Mouse (Mus musculus): ENCODE measurements around the gene Kcnc1. TPM values are rescaled to one million over a fixed set of nuclear protein-coding genes. Genes with fewer than 3 reads are reported as not detected.

Gene Kcnc1
- 3.6 and 6.9 TPM in 2 replicates for polyA plus RNA-seq (2015; fragmentation: Nextera tagmentation; extraction: Ambion mirVana)

DNA sequence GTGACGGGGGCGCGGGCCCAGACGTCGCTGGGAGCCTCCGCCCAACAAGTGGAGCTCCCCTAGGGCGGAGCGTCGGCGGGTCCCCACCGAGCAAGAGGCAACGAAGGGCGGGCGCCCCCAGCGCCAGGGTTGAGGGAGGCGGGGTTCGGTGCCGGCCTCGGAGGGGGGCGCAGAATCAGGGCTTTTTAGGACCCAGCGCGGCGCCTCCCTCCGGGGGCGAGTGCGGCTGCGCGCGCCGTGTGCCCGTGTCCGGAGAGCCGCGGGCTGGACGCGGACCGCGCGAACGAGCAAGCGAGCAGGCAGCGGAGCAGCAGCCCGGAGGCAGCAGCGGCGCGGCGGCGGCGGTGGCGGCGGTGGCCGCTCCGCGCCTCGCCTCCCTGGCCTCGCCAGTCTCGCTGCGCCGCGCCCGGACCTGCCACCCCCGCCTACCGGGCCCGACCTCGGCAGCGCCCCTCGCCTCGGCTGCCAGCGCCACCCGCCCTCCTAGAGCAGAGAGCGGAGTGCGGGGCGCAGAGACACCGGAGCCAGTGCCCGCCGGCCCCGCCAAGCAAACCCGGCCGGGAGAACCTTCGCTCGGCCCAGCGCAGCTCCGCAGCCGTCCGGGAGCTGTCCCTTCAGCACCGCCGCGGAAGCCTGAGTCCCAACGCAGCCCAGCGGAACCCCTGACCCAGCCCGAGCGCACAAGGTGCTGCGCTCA, at the start of gene Kcnc1:
TSS of gene Kcnc1 (plus strand) at position 267 of the 697 bp plus-strand sequence.
- H3K9ac ChIP-seq, result peak within 1 kb of the TSS; percentile 88
- H3K4me2 ChIP-seq, result peak within 1 kb of the TSS; percentile 83
- WGBS, result under 1% methylated on average over 54 of the region's 93 CpGs
- H3K9me3 ChIP-seq (replicated peaks), result no peaks in the 10 kb centered on the region
- H3K27ac ChIP-seq, result peak within 1 kb of the TSS; percentile 73
- peaks cover 54% of the 10 kb centered on the region for H3K27me3 ChIP-seq
- H3K4me1 ChIP-seq, result peaks cover 45% of the 10 kb centered on the region
- peak within 1 kb of the TSS; percentile 77 for H3K4me3 ChIP-seq
- H3K36me3 ChIP-seq (ENCODE audit: poor library complexity, severe bottlenecking), result no peaks in the 10 kb centered on the region
- peak; percentile 75 for ATAC-seq

DNA sequence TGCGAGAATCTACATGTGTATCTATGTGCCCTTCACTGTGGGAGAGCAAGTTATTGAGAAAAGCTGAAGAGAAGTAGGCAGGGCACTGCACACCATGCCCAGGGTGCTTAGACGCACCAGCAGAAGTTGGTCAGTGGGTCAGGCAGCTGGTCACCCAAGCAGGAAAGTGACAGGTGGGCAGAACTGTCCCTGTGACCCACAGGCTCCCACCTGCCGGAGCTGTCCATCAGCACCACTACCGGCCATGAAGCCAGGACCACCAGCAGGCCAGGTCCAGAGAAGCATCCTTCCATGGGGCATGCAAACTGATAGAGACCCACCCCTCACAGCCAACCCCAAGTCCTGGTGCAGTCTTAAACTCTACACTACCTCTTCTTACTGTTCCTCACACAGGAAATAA, 48.6 kb upstream of the Kcnc1 start:
- H3K9me3 ChIP-seq (replicated peaks), result no peaks in the 10 kb centered on the region
- H3K4me1 ChIP-seq, result peaks cover 4% of the 10 kb centered on the region; the same call in 1 of the 2 replicates
- ATAC-seq, result no peak
- WGBS, result 61% methylated on average over 4 of the region's 4 CpGs
- no peak overlapping the region for H3K27ac ChIP-seq
- H3K27me3 ChIP-seq, result peaks cover 49% of the 10 kb centered on the region
- no peaks in the 10 kb centered on the region for H3K36me3 ChIP-seq (ENCODE audit: poor library complexity, severe bottlenecking)
- no peak overlapping the region for H3K4me3 ChIP-seq
- H3K4me2 ChIP-seq, result no peak overlapping the region
- H3K9ac ChIP-seq, result no peak overlapping the region

DNA sequence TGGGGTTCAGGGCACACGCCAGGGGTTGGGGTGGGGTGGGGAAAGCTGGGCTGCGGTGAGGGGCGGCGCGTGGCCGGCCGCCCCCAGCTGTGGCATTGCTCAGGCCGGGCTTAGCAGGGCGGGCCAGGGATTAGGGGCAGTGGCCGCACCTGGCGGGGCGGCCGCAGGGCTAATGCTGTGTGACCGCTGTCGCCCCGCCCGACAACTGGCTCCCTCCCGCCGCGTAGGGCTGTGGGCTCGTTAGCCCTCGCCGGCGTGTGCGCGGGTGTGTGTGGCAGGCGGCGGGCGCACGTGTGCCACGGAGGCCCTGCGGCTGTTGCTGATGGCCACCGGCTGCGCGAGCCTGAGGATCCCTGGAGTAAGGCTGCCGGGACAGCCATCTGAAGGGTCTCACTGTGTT, 47.5 kb upstream of the Kcnc1 start:
- Histone ChIP-seq H3K9ac (0 out of 2 replicates have a peak overlapping the region, but pooled peaks have one; percentile 8), H3K27ac (no peak overlapping the region), H3K27me3 (peaks cover 49% of the 10 kb centered on the region), H3K36me3 (ENCODE audit: poor library complexity, severe bottlenecking) (no peaks in the 10 kb centered on the region), H3K4me3 (peak overlapping the region; percentile 15), H3K4me2 (peak overlapping the region; percentile 48), H3K9me3 (replicated peaks) (no peaks in the 10 kb centered on the region), H3K4me1 (peaks cover 4% of the 10 kb centered on the region; the same call in 1 of the 2 replicates)
- no peak for ATAC-seq
- under 1% methylated on average over 30 of the region's 36 CpGs for WGBS

DNA sequence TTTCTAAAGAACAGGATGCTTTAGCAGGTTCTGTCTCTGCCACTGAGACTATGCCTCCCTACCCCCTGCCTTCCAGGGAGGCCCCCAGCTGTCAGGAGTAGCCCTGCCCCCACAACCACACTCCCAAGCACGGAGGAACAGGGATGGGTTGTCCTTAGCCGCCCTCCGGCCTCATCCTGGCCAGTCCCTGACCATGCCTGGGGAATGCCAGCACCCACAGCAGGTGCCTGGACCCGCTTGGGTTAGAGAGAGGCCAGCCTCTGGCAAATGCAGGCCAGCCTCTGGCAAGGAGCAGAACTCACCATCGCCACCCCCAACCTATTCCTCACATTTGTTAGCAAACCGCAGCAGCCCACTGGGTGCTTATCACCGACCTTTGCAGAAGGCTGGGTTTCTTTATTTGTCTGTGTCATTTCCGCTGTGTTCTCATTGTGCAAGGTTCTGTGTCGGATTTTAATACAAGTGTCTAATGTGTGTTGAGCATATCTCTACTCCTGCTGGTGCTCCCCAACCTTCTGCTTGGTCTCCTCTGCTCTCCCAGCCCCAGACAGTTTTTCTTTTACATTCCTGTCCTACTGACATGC, 46.1 kb upstream of the Kcnc1 start:
- Histone ChIP-seq H3K4me3 (no peak overlapping the region), H3K27ac (no peak overlapping the region), H3K36me3 (ENCODE audit: poor library complexity, severe bottlenecking) (no peaks in the 10 kb centered on the region), H3K4me2 (no peak overlapping the region), H3K9me3 (replicated peaks) (no peaks in the 10 kb centered on the region), H3K9ac (no peak overlapping the region), H3K4me1 (peaks cover 4% of the 10 kb centered on the region; the same call in 1 of the 2 replicates), H3K27me3 (peaks cover 49% of the 10 kb centered on the region)
- ATAC-seq, result no peak
- 48% methylated on average over 9 of the region's 9 CpGs for WGBS

DNA sequence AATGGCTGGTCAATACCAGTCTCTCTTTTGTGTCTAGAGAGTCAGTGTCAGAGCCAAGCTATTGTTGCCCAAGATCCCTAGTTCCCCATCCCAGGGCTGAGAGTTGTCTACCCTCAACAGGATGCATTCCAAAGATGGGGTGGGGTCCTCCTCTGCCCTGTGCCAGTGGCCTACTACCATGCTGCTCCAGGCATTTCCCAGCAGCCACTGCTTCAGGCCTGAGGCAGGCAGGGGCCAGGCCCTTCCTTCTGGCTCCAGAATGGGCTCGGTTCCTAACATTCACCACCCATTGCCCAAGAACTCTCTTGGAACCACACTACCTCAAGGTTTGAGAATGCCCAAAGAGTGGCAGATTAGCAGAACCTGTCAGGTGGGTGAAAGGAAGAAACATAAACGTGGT, 43.5 kb upstream of the Kcnc1 start:
- ATAC-seq, result no peak
- whole genome bisulfite sequencing, result 73% methylated on average over 2 of the region's 2 CpGs
- no peak overlapping the region for H3K4me3 ChIP-seq
- H3K27ac ChIP-seq, result no peak overlapping the region
- H3K4me1 ChIP-seq, result peaks cover 4% of the 10 kb centered on the region; the same call in 1 of the 2 replicates
- no peak overlapping the region for H3K4me2 ChIP-seq
- H3K9ac ChIP-seq, result no peak overlapping the region
- H3K36me3 ChIP-seq (ENCODE audit: poor library complexity, severe bottlenecking), result no peaks in the 10 kb centered on the region
- no peaks in the 10 kb centered on the region for H3K9me3 ChIP-seq (replicated peaks)
- H3K27me3 ChIP-seq, result peaks cover 36% of the 10 kb centered on the region

DNA sequence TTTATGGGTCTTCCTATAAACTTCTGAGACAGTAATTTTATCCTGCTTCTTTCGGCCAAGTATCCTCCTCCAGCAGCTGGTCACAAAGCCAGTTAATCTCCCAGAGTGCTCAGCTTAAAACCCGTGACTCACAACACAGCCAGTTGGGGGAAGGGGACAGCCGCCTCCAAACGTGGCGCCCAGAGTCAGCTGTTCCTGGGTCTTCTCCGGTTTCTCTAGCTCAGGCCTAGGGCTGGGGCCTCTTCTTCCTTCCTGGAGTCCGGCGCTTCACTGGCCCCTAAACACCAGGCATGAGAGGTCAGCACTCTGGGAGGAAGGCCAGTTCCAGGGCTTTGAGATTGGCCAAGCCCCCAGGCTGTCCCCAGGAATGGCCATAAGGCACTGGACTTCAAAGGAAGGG, 43.1 kb upstream of the Kcnc1 start:
- H3K27me3 ChIP-seq, result peaks cover 31% of the 10 kb centered on the region
- no peak overlapping the region for H3K4me3 ChIP-seq
- 67% methylated on average over 8 of the region's 8 CpGs for WGBS
- ATAC-seq, result no peak
- no peak overlapping the region for H3K9ac ChIP-seq
- H3K4me2 ChIP-seq, result no peak overlapping the region
- no peaks in the 10 kb centered on the region for H3K9me3 ChIP-seq (replicated peaks)
- peaks cover 4% of the 10 kb centered on the region; the same call in 1 of the 2 replicates for H3K4me1 ChIP-seq
- no peaks in the 10 kb centered on the region for H3K36me3 ChIP-seq (ENCODE audit: poor library complexity, severe bottlenecking)
- H3K27ac ChIP-seq, result no peak overlapping the region

DNA sequence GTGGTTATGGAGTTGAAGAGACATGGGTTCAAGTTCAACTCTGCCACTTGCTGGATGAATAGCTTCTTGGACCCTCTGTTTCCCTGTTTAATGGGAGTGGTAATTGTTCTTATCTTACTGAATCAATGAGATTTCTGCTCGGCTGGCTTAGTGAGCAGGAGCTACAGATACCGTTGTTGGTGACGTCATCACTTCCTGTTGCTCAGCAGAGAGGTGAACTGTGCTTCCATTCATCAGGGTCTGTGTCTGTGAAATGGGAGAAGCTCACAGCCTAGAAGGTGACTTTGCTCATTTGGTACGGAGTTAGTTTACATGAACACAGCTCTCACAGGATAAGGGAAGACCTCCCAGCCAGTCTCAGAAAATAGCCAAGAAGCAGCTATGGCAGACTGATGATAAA, 42.4 kb upstream of the Kcnc1 start:
- ATAC-seq, result no peak
- no peak overlapping the region for H3K4me2 ChIP-seq
- peaks cover 2% of the 10 kb centered on the region; the same call in 1 of the 2 replicates for H3K4me1 ChIP-seq
- H3K9ac ChIP-seq, result no peak overlapping the region
- H3K27me3 ChIP-seq, result peaks cover 25% of the 10 kb centered on the region
- WGBS, result 80% methylated on average over 4 of the region's 4 CpGs
- H3K4me3 ChIP-seq, result no peak overlapping the region
- no peaks in the 10 kb centered on the region for H3K36me3 ChIP-seq (ENCODE audit: poor library complexity, severe bottlenecking)
- H3K9me3 ChIP-seq (replicated peaks), result no peaks in the 10 kb centered on the region
- H3K27ac ChIP-seq, result no peak overlapping the region

DNA sequence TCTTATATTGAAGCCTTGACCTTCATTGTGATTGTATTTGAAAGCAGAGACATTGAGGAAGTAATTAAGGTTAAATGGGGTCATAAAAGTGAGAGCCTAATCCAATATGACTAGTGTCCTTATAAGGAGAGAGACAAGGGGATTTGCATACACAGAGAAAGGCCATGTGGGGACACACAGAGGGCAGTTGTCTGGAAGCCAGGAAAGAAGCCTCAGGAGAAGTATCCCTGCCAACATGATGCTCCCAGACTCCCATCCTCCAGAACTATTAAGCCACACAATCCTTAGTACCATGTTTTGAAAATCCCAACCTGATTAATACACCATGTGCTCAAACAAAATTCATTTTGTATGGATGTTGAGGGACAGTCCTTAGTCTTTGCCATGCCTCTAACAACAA, 34.5 kb upstream of the Kcnc1 start:
- Histone ChIP-seq H3K27me3 (0 out of 2 replicates have a peak, but pooled peaks cover 3% of the 10 kb centered on the region), H3K27ac (no peak overlapping the region), H3K9me3 (replicated peaks) (no peaks in the 10 kb centered on the region), H3K4me2 (no peak overlapping the region), H3K9ac (no peak overlapping the region), H3K4me1 (no peaks in the 10 kb centered on the region), H3K4me3 (no peak overlapping the region), H3K36me3 (ENCODE audit: poor library complexity, severe bottlenecking) (no peaks in the 10 kb centered on the region)
- no peak for ATAC-seq

DNA sequence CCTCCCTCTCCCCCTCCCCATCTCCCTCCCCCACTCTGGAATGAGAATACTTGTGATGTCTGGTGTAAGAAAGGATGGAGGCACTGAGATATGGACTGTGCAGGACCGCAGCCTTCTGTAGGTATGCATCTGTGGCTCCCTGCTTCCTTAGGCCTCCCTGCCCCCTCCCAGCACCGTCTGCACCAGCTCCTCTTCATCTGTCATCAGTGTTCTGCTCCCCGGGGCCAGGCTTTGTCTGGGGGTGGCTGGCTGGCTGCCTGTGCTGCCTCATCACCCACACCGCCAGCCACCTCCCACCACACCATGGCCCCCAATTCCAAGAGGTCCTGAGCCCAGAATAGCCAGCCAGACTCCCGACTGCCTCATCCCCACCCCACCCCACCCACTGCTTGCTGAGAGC, 32.1 kb upstream of the Kcnc1 start:
- H3K4me2 ChIP-seq, result no peak overlapping the region
- no peak for ATAC-seq
- no peak overlapping the region for H3K27ac ChIP-seq
- H3K4me3 ChIP-seq, result no peak overlapping the region
- H3K9ac ChIP-seq, result no peak overlapping the region
- no peaks in the 10 kb centered on the region for H3K36me3 ChIP-seq (ENCODE audit: poor library complexity, severe bottlenecking)
- no peaks in the 10 kb centered on the region for H3K4me1 ChIP-seq
- H3K9me3 ChIP-seq (replicated peaks), result no peaks in the 10 kb centered on the region
- 57% methylated on average over 5 of the region's 5 CpGs for WGBS
- H3K27me3 ChIP-seq, result 0 out of 2 replicates have a peak, but pooled peaks cover 3% of the 10 kb centered on the region

DNA sequence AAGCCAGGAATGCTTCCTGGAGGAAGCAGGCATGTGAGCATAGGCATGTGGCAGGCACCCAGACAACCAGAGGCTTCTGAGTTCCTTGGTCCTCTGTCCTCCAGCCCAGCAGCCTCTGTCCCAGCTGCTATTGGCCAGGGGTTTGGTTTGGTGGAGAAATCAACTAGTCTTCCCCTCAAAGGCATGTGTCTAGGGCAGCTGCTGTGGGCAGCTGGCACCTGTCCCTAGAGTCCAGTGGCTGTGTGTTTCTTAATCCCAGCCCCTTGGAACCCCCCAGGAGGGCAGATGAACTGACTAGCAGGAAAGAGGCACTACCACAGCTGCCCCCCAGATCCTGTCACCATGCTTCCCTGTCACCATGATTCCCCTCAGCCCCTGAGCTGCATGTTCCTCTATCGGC, 30.5 kb upstream of the Kcnc1 start:
- no peak for ATAC-seq
- Histone ChIP-seq H3K36me3 (ENCODE audit: poor library complexity, severe bottlenecking) (no peaks in the 10 kb centered on the region), H3K27me3 (0 out of 2 replicates have a peak, but pooled peaks cover 3% of the 10 kb centered on the region), H3K9ac (no peak overlapping the region), H3K4me3 (no peak overlapping the region), H3K9me3 (replicated peaks) (no peaks in the 10 kb centered on the region), H3K4me2 (no peak overlapping the region), H3K27ac (no peak overlapping the region), H3K4me1 (no peaks in the 10 kb centered on the region)
- 89% methylated on average over 1 of the region's 1 CpGs for WGBS

DNA sequence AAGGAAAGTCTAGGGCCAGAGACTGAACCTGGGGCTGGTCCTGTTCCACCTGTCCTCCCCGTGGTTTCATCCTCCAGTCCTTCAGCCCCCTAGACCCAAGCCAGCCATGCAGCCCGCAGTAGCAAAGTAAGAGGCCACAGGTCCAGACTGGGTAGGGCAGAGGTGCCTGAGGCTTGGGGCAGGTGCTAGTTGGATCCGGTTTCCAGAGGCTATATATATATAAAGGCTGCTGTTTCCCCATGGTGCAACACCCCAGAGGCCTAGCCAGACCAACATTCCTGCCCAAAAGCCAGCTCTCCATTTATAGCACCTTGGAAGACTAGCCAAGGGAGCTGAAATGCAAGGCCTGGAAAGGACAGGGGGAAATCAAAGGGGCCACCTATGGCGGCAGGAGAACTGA, 25.2 kb upstream of the Kcnc1 start:
- no peaks in the 10 kb centered on the region for H3K36me3 ChIP-seq (ENCODE audit: poor library complexity, severe bottlenecking)
- H3K4me2 ChIP-seq, result no peak overlapping the region
- H3K4me3 ChIP-seq, result no peak overlapping the region
- peaks cover 2% of the 10 kb centered on the region; the same call in 1 of the 2 replicates for H3K4me1 ChIP-seq
- ATAC-seq, result no peak
- H3K27ac ChIP-seq, result no peak overlapping the region
- 74% methylated on average over 4 of the region's 4 CpGs for WGBS
- H3K27me3 ChIP-seq, result peaks cover 31% of the 10 kb centered on the region
- H3K9ac ChIP-seq, result no peak overlapping the region
- no peaks in the 10 kb centered on the region for H3K9me3 ChIP-seq (replicated peaks)

DNA sequence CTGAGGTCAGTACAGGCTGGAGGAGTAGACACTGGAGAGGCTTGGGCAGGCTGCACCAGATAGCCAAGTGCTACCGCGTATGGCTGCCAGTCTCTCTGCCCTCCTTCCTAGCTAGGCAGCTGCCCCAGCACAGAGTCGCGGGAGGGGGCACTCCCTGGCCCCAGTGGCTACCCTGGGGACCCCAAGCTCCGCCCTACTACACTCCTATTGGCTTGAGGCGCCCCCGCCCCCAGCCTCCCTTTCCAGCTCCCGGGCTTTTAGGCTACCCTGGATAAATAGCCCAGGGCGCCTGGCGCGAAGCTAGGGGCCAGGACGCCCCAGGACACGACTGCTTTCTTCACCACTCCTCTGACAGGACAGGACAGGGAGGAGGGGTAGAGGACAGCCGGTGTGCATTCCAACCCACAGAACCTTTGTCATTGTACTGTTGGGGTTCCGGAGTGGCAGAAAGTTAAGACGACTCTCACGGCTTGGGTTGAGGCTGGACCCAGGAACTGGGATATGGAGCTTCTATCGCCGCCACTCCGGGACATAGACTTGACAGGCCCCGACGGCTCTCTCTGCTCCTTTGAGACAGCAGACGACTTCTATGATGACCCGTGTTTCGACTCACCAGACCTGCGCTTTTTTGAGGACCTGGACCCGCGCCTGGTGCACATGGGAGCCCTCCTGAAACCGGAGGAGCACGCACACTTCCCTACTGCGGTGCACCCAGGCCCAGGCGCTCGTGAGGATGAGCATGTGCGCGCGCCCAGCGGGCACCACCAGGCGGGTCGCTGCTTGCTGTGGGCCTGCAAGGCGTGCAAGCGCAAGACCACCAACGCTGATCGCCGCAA, 19.9 kb upstream of the Kcnc1 start, which contains the start of gene Myod1:
TSS of gene Myod1 (plus strand) at position 303 of the 836 bp plus-strand sequence.
- Histone ChIP-seq H3K9me3 (replicated peaks) (no peaks in the 10 kb centered on the region), H3K4me2 (peak within 1 kb of the TSS; percentile 56), H3K27ac (no peak within 1 kb of the TSS), H3K4me1 (peaks cover 22% of the 10 kb centered on the region), H3K27me3 (peaks cover 70% of the 10 kb centered on the region), H3K36me3 (ENCODE audit: poor library complexity, severe bottlenecking) (no peaks in the 10 kb centered on the region), H3K9ac (peak within 1 kb of the TSS; percentile 23; the same call in 1 of the 2 replicates), H3K4me3 (peak within 1 kb of the TSS; percentile 25)
- ATAC-seq, result 0 out of 2 replicates have a peak, but pooled peaks have one; percentile 8
- 3% methylated on average over 44 of the region's 44 CpGs for WGBS
